Mouse (Mus musculus) liver, adult (tissue): ENCODE measurements at regions not wholly inside any gene's neighbourhood (a gene's known extent, or its start where the extent isn't known, plus 50 kb on each side); places are given as distances from the start of the nearest gene placed in this dataset.

Source experiments
- GATA4 ChIP-seq: IDR thresholded peaks from 2 replicates; pipeline ENCODE4 v1.6.1; 2014; ENCODE audit warnings: mild to moderate bottlenecking, low read length; ENCODE audit not compliant: insufficient replicate concordance

DNA sequence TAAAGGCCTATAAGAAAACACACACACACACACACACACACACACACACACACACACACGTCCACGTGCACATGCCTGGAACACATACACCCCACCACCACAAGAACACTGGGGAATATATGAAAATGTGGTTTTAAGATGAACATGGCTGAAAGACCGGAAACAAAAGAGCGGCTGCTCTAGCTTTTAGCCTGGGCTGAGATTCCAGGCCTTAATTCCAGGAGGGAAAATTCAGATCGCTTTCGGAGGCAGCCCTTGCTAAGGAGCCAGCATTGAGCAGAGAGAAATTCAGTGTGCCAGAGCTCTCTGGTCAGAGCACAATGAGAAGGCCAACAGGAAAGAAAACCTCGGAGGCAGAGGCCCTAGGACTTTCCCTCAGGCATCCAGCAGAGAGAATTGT, 65.1 kb downstream of the Dlk1 start:
- no peak for TF ChIP-seq GATA4

DNA sequence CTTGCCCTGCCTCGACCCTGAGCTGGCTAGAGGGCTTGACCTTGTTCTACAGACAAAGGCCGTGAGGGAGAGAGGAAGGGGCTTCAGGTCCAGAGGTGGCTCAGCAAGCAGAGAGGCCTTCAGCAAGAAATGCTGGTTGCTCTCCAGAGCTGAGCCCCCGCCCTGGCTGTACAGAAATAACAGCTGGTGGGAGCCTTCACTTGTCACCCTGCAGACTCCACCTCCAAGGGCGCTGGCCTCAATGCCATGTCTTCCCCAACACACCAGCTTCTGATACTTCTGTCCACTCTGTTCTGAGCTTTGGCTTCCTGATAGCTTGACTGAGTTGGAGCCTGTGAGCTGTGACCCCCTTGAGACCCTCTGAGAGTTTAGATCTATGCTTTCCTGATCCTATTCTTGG, 64.3 kb downstream of the Dlk1 start:
- no peak for TF ChIP-seq GATA4

DNA sequence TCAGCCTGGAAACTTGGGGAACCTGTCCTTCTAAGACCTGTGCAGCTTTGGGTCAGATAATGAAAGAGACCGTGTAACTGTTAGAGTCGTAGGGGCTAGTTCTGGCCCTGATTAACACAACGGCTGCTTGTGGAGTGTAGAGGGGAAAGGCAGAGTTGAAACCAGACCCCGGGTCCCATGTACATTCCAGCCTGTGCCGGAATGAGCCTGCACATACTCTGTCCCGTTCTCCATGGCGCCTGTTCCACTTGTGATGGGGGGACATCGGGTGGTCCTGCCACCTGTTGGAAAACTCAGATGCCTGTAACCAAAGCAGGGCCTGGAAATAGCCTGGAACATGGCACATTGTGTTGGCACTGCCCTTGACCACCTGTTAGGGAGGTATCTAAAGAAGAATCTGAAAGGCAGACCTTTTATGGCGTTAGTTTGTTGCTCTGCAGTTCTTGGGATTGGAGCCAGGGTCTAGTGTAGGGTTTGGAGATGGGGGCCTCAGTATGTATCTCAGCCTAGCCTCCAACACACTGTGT, 61.7 kb downstream of the Dlk1 start:
- no peak for TF ChIP-seq GATA4
